Mouse (Mus musculus): Measurements from ENCODE around the gene Plk5.
A peak's percentile ranks its signal among the peaks of the same experiment; 100 is the strongest.
"Not testable (repeated sequence)": the region's sequence is repeated elsewhere in the genome, so short reads cannot be mapped to it uniquely, and the experiment has no call there.

Plk5 gene

DNA sequence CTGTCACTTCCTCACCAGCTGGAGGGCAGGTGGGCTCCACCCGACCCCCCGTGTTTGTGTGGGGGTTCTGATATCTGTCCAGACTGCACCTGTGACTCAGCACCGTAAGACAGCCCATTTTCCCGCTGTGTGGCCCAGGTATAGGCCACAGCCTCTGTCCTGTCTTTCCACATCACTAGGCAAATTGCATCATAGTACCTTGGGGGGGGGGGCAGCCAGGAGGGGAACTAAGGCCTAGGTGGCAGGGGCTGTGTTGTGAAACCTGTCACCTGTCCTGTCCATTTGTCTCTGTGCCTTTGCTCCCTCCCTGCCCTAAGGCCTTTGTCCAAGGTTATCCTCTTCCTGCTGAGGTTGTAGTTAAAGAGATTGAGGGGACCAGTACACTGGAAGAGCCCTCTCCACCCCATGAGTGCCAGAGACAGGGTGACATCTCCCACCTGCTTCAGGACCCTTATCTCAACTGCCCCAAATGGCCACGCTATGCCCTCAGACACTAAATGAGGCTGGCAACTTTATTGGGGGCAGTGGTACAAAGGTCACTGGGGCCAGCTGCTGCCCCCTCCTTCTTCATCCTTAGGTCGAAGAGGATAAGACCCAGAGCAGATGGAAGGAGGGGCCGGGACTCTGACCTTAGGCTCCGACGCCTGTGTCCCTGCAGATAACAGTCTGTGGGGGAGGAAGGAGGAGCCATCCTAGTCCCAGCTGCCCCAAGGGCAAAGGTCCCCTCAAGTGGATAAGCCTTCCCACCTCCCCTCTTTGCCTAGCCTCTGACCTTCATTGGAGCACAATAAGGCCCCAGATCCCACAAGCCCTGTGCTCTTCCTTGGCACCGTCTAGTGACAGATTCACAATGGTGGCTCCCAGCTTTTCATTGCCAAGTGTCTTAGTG, 24.4 kb upstream of the Plk5 start:
- DNase-seq (ENCODE audit: low spot score in 2 of 2): no peak

DNA sequence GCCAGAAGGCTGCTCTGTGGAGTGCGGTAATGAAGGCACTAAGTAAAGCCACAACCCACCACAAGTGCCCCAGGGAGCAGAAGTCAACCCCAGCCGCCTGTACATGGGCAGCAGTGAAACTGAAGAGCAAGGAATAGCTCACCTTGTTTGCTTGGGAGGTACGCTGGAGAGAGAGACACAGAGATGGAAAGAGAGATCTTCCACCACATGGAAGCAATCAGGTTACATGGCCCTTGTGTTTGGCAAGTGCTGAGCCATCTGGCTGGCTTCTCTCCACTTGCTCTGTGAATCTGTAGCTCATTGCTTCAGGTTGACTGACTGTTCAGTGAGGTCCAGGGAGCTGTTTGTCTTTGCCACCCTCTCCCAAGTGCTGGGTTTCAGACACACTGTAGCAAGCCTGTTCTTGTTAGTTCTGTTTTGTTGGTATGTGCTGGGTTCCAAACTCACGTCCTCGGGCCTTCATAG, 23.7 kb upstream of the Plk5 start:
- no peak for DNase-seq (ENCODE audit: low spot score in 2 of 2)

DNA sequence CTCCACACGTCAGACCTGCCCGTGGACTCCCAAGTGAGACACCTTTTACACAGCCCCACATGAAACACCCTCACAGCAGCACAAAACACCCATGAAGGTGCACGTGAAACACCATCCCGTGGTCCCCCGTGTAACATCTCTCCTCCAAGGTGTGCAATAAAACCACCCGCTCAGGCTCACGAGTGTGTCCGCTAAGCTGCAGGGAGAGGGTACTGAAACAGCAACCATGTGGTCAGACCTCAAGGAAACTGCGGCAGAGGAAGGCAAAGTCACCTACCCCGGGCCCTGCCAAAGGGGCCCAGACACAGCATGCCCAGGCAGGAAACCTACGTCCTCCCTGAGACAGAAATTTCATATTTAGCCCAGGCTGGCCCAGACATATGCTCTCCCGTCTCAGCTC, 20.0 kb upstream of the Plk5 start:
- no peak for DNase-seq (ENCODE audit: low spot score in 2 of 2)

DNA sequence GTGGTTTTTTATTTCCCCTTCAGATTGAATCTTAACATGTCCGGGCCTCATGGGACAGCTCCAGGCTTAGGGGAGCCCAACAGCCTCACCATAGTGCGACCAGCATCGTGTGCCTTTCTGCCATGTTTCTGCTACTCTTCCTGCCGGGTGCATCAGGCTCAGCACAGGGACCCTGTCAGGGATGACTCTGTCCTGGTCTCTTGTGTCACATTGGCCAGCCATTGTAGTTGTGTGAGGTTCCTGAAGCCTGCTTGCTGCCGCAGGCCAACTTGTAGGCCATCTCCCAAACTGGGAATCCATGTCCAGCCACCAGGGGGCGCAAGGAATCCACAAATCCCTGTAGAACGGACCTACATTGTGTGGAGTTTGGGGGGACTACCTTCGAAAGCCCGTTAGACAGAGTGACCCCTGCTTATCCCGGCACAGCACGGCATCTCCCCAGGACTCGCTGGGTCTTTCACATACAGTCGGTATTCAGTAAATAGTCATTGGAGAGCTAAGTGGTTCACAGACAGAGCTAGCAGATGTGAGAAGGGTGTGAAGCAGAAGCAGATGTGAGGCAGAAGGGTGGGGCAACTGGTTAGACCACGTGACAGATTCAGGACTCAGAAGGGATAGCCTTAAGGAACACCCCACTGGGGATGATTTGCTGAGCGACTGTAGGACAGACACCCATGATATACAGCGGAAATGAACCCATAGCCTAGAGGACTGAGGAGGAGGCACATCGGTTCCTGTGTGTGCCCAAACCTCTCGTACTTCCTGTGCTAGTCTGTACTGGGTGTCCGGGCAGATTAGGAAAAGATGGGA, 16.1 kb upstream of the Plk5 start:
- DNase-seq (ENCODE audit: low spot score in 2 of 2): peak; percentile 90 to 91

DNA sequence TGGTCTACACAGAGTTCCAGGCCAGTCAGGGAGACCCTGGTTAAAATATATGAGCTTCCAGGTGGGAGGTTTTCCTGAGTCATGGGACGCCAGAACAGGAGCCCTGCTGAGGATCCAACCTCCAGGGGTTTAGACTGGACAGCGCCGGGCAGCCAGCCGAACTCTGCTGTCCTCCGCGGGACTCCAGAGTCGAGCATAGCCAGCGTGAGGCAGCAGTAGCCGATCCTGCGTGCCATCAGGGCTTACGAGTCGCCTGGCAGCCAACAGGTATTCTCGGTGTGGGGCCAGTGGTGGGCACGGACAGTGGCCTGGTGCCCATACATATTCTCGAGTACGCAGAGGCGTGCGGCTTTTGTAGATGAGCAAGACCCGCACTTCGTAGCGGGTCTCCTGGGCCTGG, 15.2 kb upstream of the Plk5 start:
- DNase-seq (ENCODE audit: low spot score in 2 of 2): no peak

DNA sequence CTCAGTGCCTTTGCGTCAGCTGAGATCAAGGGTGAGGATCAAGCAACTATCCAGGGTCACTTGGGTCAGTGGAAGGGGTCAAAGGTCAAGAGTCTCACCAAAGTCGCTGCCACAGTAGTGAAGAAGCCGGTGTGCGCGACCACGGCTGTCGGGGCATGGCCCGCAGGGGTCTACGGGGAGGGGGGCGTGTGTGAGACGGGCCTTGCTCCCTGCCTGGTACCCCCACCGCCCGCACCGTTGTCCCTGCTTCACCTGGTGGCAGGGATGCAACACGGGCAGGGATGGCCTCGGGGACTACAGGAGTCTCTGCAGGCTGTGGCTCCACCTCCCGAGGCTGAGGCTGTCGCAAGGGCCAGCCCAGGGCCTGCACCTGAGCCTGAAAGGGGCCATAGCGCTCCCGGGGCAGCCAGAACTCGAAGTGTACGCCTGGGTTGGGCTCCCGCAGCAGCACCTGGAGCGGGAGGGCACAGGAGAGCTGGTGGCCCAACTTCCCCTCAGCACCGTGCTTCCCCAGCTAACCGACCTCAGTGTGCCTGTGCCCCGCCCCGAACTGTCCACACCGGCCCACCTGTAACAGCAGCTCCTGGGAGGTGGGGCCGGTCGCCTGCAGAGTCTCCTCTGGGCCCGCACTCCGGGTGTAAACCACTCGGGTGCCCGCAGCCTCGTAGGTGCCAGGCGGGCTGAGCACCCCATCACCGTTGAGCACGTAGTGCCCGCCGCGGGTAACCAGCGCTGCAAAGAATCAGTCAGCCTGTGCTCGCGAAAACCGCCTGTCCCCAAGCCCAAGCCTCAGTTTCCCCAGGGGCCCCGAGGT, 14.6 kb upstream of the Plk5 start:
- DNase-seq (ENCODE audit: low spot score in 2 of 2): no peak

DNA sequence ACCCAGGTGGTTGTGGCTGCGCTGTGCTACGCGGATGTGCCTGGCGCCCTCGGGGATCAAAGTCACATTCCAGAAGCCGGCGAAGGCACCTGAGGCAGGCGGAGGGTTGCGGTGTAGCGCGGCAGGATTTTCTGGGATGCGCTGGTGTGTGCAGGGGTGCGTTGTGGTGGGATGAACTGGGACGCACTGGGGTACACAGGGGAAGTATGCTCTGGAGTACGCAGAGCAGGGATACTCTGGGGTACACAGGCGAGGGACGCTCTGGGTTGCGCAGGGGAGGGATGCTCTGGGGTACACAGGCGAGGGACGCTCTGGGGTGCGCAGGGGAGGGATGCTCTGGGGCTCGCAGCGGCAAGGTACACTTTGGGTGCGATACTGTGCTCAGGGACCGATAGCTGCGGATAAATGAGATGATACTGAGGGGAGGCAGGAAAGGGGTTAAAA, 13.9 kb upstream of the Plk5 start:
- DNase-seq (ENCODE audit: low spot score in 2 of 2): no peak

DNA sequence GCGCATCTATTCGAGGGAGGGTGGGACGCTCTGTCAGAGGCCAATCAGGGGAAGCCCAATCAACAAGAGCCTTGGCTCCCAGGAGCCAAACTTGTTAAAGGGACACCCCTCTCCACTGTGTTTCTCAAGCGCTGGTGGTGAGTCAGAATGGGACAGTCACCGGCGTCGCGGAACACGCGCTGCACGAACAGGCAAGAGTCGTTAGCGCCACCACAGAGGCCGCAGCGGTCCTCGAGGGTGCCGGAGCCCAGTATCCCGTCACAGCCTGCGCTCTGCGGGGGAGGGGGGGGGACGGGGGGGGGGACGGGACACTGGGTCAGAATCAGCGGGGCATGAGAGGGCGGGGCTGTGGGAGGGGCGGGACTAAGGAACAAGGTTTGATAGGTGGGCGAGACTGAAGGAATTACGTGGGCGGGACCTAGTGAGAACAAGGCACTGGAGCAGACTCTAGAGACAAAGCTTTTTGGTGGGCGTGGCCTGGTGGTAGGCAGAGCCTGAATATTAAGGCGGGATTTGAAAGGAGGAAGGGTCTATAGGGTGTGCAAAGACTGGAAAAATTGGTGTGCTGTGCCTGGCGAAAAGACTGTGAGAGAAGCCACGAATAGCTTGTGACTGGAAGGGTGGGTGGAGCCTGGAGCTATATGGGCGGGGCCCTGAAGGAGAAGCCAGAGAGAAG, 13.4 kb upstream of the Plk5 start:
- DNase-seq (ENCODE audit: low spot score in 2 of 2): peak in 1 of 2 experiments; percentile 50

DNA sequence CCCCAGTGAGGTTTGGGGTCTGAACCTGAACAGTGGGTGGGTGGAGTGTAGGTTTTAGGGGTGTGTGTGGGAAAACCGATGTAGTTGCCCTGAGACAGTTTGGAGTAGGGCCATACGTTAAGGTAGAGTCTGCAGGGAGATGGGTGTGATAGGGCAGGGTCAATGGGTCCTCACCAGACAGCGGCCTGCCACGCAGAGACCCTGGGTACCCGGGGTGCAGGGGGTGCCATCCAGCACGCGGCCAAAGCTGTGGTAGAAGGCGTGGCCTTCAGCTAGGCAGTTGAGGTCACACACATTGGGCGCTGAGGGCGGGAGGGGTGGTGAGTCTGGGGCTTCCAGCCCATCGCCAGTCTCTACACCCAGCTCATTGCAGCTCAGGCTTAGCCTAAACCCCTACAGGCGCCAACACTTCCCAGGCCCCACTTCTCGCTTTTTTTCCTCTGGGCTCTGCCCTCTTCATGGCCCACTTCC, 12.8 kb upstream of the Plk5 start:
- DNase-seq (ENCODE audit: low spot score in 2 of 2): no peak

DNA sequence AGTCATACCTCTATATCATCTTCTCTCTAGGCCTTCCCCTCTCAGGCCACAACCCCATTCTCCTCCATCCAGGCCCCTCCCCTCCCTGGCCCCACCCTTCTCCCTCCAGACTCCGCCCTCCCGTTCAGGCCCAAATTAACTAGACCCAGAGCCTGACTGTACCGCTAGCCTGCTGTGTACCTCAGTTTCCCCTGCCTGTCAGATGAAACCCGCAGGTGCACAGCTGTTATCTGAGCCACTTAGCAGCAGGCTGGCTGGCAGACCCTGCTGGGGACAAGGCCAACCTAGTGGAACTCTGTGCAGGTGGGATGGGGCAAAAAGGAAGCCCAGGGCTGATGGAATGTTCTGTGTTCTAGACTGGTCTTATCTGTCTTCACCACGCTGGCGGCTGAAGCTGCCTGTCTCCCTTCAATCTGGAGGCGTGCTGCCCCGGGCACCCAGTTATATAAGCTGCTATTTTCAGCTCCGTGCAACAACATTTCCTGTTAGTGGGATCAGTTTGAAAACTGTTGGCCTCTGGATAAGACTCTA, 12.1 kb upstream of the Plk5 start:
- peak in 1 of 2 experiments; percentile 55 for DNase-seq (ENCODE audit: low spot score in 2 of 2)

DNA sequence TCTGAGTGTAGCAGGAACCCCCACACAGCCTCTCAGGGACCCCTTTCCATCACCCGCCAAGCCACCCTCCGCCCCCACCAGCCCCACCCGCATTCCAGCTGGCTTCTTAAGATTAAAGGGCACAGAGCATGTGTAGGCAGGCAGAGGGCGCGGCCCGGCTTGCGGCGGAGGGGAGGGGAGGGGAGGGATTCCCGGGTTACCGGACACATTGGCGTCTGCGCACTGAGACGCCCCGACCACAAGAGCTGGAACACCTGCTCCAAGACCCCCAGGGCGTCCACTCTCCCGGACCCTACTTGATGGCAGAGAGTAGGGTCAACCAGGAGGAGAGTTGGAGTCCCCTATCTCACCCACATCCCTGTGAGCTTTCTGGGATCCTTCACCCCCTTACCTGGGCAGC, 11.1 kb upstream of the Plk5 start:
- no peak for DNase-seq (ENCODE audit: low spot score in 2 of 2)

DNA sequence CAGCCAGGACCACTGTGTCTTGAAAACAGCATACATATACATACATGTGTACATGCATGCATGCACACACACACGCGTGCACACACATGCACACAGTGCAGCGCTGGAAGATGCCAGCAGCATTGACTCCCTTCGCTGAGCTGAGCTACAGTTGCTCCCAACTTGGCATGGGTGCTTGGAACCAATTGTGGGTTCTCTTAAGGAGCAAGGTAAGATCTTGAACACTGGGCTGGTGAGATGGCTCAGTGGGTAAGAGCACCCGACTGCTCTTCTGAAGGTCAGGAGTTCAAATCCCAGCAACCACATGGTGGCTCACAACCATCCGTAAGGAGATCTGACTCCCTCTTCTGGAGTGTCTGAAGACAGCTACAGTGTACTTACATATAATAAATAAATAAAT, 10.3 kb upstream of the Plk5 start:
- not testable (repeated sequence) for DNase-seq (ENCODE audit: low spot score in 2 of 2)

DNA sequence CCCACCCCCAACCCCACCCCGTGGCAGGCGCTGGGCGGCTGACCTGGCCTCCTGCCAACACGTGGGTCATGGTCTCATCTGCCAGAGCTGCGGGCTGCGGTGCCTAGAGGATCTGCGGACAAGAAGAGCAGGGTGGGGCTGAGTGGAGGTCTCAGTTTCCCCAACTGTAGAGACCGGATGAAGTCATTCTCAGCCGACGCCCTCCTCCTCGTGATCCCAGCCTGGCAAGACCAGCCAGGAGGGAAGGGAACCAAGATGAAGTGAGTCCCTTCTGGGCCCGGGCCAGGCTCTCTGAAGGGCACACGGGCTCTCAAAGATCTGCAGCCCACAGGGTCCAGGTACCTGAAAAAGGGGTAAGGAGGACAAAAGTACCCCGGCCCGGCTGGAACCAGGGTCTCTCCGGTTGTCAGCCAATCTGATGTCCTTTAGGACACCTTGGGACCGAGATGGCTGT, 8.7 kb upstream of the Plk5 start:
- DNase-seq (ENCODE audit: low spot score in 2 of 2): no peak

DNA sequence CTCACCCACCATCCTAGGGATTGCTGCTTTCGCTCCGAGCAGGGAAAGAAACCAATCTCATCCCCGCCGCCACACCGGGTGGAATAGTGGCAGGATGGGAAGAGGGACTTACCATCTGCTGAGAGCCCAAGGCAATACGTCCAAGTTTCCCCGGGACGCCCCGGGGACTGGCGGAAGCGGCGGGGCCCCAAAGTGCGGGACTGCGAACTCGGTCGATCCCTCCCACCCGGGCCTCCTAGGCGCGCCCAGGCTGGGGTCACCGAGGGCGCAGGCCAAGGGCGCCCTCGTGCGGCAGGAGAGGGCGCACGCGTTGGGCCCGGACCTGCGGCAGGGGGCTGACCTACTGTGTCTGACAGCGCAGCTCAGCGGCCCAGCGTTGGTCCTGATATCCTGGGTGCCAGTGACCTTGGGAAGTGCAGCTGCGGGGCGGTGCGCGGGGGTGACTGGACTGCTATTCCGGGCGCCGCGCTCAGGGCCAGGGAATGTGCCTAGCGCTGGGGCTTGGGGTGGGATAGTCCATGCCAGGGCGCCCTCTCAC, 7.9 kb upstream of the Plk5 start, which contains the start of gene Adamtsl5:
Gene Adamtsl5 (minus strand): TSS at position 169 of the 538 bp plus-strand sequence.
- DNase-seq (ENCODE audit: low spot score in 2 of 2): no peak

DNA sequence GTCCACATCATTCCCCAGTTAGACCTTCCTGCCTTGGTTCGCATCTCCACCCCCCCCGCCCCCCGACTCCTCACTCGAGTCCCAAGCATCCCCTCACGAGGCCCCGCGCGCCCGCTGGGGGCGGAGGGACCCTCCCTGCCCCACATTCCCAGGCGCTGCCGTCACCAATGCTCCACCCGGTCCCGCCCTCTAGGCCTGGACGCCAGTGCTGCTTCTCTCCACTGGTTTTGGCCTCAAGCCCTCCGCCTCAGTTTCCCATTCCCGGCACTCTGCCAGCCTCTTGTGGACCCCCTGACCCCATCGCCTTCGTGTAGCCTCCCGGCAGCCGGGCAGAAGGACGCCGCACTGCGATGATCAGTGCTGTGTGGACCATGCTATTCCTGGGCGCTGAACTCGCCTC, 7.3 kb upstream of the Plk5 start:
- no peak for DNase-seq (ENCODE audit: low spot score in 2 of 2)

DNA sequence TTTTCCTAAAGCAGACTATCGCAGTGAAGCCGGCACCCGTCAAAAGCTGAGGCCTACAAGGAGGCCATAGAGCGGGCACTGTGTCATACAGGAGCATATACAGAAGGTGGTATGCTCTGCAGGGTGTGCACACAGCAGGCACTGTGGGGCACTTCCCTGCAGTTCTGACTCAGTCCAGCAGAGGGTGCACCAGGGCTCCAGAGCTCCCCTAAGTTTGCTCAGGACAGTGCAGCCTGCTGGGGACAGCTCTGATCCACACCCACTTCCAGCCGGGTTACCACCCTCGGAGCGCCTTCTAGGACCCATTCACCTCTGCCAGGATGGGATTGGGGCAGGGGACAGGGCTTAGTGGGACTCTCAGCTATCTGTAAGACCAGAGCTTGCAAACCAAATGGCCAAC, 6.0 kb upstream of the Plk5 start:
- DNase-seq (ENCODE audit: low spot score in 2 of 2): peak; percentile 86 to 92

DNA sequence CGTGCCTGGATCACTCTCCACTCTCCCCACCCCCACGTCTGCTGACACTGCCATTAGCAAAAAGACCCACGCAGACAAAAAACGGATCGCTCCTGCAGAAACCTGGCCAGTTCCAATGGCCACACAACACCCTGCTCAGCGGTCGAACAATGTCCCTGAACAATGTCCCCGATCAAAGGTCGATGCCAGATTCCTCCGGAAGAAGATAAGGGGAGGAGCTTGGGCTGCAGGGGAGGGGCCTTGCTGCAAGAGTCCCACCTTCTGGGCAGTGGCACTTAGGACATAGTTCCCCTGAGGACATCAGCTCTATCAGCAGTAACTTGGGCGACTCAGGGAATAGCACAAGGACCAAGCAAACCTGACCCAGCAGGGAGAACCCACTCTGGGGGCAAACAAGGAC, 4.4 kb upstream of the Plk5 start:
- no peak for DNase-seq (ENCODE audit: low spot score in 2 of 2)

DNA sequence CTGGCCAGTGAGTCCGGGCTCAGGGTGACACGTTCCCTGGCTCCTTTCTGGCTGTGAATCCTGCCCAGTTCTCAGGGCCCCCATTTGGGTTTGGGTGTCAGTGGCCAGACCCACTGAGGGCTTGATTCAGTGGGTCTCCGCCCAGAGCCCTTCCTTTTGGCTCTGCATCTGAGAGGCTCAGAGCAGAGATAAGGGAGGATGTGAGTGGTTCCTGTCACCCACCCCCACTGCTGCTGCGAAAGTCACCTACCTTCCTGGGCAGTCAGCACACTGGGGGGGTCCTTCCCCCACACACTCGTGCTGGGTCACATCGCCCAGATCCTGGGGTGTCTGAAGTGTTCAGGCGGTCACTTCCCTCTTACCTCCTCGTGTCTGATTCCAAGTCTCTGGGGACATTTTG, 3.5 kb upstream of the Plk5 start:
- no peak for DNase-seq (ENCODE audit: low spot score in 2 of 2)

DNA sequence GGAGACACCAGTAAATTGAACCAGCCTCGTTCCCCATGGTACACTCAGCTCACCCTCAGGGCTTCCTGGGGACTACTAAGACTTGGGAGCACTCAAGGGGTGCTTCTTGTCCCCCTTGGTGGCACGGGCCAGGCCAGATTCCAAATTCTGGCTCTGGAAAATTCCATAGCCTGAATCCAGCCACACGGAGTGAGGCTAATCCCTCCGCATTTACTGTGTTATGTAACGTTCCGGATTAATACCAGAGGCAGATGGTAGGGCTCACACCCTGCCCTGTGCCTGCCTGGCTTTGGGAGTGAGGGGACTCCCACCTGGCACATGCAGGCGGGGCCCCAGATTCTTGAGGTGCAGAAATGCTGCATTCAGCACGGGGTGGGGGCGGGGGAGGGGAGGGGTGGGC, 828 bp upstream of the Plk5 start:
- DNase-seq (ENCODE audit: low spot score in 2 of 2): peak in 1 of 2 experiments; percentile 37

DNA sequence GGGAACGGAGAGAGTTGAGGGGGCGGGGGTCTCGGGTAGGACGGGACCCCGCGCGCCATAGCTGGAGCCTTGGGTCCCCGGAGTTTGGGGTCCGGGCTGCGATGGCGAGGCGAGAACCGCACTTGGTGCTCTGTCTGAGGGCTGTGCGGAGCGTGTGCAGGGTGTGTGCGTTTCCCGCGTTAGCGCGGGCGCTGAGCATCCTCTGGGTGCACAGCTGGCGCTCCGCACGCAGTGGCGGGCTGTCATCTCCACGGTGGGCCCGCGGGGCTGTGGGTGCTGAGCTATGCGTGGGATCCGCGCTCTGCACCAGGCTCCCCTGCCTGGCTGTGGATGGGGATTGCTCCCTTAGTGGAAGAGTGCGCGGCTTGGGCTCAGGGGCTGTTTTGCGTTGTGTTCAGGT, 478 bp downstream of the Plk5 start:
- peak in 1 of 2 experiments; percentile 44 for DNase-seq (ENCODE audit: low spot score in 2 of 2)

Data from right cerebral cortex, adult 2 months (tissue).